Mouse (Mus musculus) lung, embryonic 14.5 days (tissue): ENCODE results near the gene Palld. TPM values are rescaled to one million over a fixed set of nuclear protein-coding genes. Genes with fewer than 3 reads are reported as not detected.

Source experiments
- ATAC-seq: fragments of 200-750 bp; cut with Nextera tagmentation; 2 replicates; pipeline ENCODE4 v1.8.0; 2017; ENCODE audit warnings: mild to moderate bottlenecking, moderate TSS enrichment, moderate library complexity; ENCODE audit not compliant: insufficient read depth
- DNase-seq: peaks from one replicate; pipeline ENCODE4 v3.0.0-alpha.2; 2015
- H3K27ac ChIP-seq: fragments of 300-500 bp; sonication (generic); 2 replicates; pipeline ENCODE4 v1.5.1; 2014; ENCODE audit warnings: low read depth, mild to moderate bottlenecking, moderate library complexity
- H3K27me3 ChIP-seq: fragments of 300-500 bp; sonication (generic); 2 replicates; pipeline ENCODE4 v1.6.1; 2014; ENCODE audit warnings: low read length, control low read depth; ENCODE audit not compliant: insufficient read depth
- H3K36me3 ChIP-seq: fragments of 300-500 bp; sonication (generic); 2 replicates; pipeline ENCODE4 v1.6.1; 2014; ENCODE audit warnings: control low read depth; ENCODE audit not compliant: insufficient read depth
- H3K4me1 ChIP-seq: fragments of 300-500 bp; sonication (generic); 2 replicates; pipeline ENCODE4 v1.6.1; 2014; ENCODE audit warnings: antibody characterized with exemption, control low read depth; ENCODE audit not compliant: insufficient read depth
- H3K4me2 ChIP-seq: fragments of 300-500 bp; sonication (generic); 2 replicates; pipeline ENCODE4 v1.6.1; 2014; ENCODE audit warnings: mild to moderate bottlenecking
- H3K4me3 ChIP-seq: fragments of 300-500 bp; sonication (generic); 2 replicates; pipeline ENCODE4 v1.5.1; 2014; ENCODE audit warnings: low read depth, low read length
- H3K9ac ChIP-seq: fragments of 300-500 bp; sonication (generic); 2 replicates; pipeline ENCODE4 v1.6.1; 2014
- H3K9me3 ChIP-seq: fragments of 300-500 bp; sonication (generic); 2 replicates; pipeline ENCODE4 v1.6.1; 2016; ENCODE audit warnings: low read depth, low read length, control low read depth
- CTCF ChIP-seq: IDR thresholded peaks from 2 replicates; pipeline ENCODE4 v1.5.1; 2016; ENCODE audit warnings: antibody characterized with exemption, low read depth
- WGBS: fragments of 180-500 bp; shearing (Covaris S2); extraction: QIAGEN DNeasy Blood & Tissue Kit; methylation state at CpG from one replicate; pipeline ENCODE4 v1.1.7; 2014; 5-methylcytosine and 5-hydroxymethylcytosine counted together
- polyA plus RNA-seq: library from polyadenylated mRNA; unstranded; fragments of >200 nt; fragmentation: Nextera tagmentation; extraction: Ambion mirVana; gene quantifications from 2 replicates; pipeline ENCODE4 v1.2.1, GENCODE M21; 2014

Palld gene
- polyA plus RNA-seq, 1 experiment from 2014 or later = 85.0 TPM

GRCm38 (mm10) chr8:61868481-61868880, 34.0 kb downstream of the Palld start:
- Histone ChIP-seq H3K27ac (no peak overlapping the region), H3K4me3 (no peak overlapping the region), H3K4me1 (no peaks in the 10 kb centered on the region), H3K4me2 (no peak overlapping the region), H3K9ac (no peak overlapping the region), H3K27me3 (no peaks in the 10 kb centered on the region), H3K36me3 (no peaks in the 10 kb centered on the region), H3K9me3 (no peaks in the 10 kb centered on the region)
- no peak for TF ChIP-seq CTCF
- no peak for ATAC-seq
- 83% methylated on average over 3 of the region's 3 CpGs for WGBS
- no peak for DNase-seq

- no peak for TF ChIP-seq CTCF
- no peak overlapping the region for H3K9ac ChIP-seq
- DNase-seq (no peak), ATAC-seq (no peak)
- no peaks in the 10 kb centered on the region for H3K4me1 ChIP-seq
- no peak overlapping the region for H3K27ac ChIP-seq
- no peaks in the 10 kb centered on the region for H3K27me3 ChIP-seq
- no peaks in the 10 kb centered on the region for H3K36me3 ChIP-seq
- no peaks in the 10 kb centered on the region for H3K9me3 ChIP-seq
- WGBS = 92% methylated on average over 1 of the region's 1 CpGs
- no peak overlapping the region for H3K4me2 ChIP-seq
- no peak overlapping the region for H3K4me3 ChIP-seq
These were observed 35.6 kb downstream of the Palld start for GRCm38 (mm10) chr8:61866920-61867319.

- H3K4me1 ChIP-seq = no peaks in the 10 kb centered on the region
- ATAC-seq (no peak), DNase-seq (no peak)
- no peak overlapping the region for H3K4me2 ChIP-seq
- no peak for TF ChIP-seq CTCF
- H3K9me3 ChIP-seq = no peaks in the 10 kb centered on the region
- H3K36me3 ChIP-seq = no peaks in the 10 kb centered on the region
- WGBS = 78% methylated on average over 7 of the region's 7 CpGs
- H3K27me3 ChIP-seq = no peaks in the 10 kb centered on the region
- H3K9ac ChIP-seq = no peak overlapping the region
- H3K27ac ChIP-seq = no peak overlapping the region
- H3K4me3 ChIP-seq = no peak overlapping the region
These were observed 37.1 kb downstream of the Palld start for GRCm38 (mm10) chr8:61865365-61865764.

- Histone ChIP-seq H3K9ac (no peak overlapping the region), H3K4me1 (no peaks in the 10 kb centered on the region), H3K27ac (no peak overlapping the region), H3K4me3 (no peak overlapping the region), H3K36me3 (no peaks in the 10 kb centered on the region), H3K4me2 (no peak overlapping the region), H3K9me3 (no peaks in the 10 kb centered on the region), H3K27me3 (no peaks in the 10 kb centered on the region)
- ATAC-seq (no peak), DNase-seq (no peak)
- WGBS = 58% methylated on average over 4 of the region's 4 CpGs
- TF ChIP-seq CTCF = no peak
These were observed 51.2 kb downstream of the Palld start for GRCm38 (mm10) chr8:61851270-61851669.

GRCm38 (mm10) chr8:61848581-61849162, 53.8 kb downstream of the Palld start:
- 51% methylated on average over 7 of the region's 7 CpGs for WGBS
- ATAC-seq = no peak
- Histone ChIP-seq H3K9ac (no peak overlapping the region), H3K4me1 (no peaks in the 10 kb centered on the region), H3K27ac (no peak overlapping the region), H3K9me3 (no peaks in the 10 kb centered on the region), H3K36me3 (no peaks in the 10 kb centered on the region), H3K4me2 (no peak overlapping the region), H3K4me3 (no peak overlapping the region), H3K27me3 (no peaks in the 10 kb centered on the region)
- peak; percentile 5 for DNase-seq
- TF ChIP-seq CTCF = no peak

- Histone ChIP-seq H3K4me3 (no peak overlapping the region), H3K4me2 (no peak overlapping the region), H3K4me1 (no peaks in the 10 kb centered on the region), H3K36me3 (no peaks in the 10 kb centered on the region), H3K27ac (no peak overlapping the region), H3K27me3 (no peaks in the 10 kb centered on the region), H3K9ac (no peak overlapping the region), H3K9me3 (no peaks in the 10 kb centered on the region)
- DNase-seq (peak; percentile 44), ATAC-seq (peak; percentile 55)
- TF ChIP-seq CTCF = no peak
- WGBS = 69% methylated on average over 5 of the region's 5 CpGs
These were observed 55.0 kb downstream of the Palld start for GRCm38 (mm10) chr8:61847494-61847893.

- WGBS = 56% methylated on average over 2 of the region's 2 CpGs
- H3K36me3 ChIP-seq = no peaks in the 10 kb centered on the region
- H3K27me3 ChIP-seq = no peaks in the 10 kb centered on the region
- no peak overlapping the region; the same call in 1 of the 2 replicates for H3K27ac ChIP-seq
- no peaks in the 10 kb centered on the region for H3K9me3 ChIP-seq
- ATAC-seq = peak; percentile 56
- H3K4me3 ChIP-seq = no peak overlapping the region
- peak; percentile 39 for DNase-seq
- H3K4me2 ChIP-seq = no peak overlapping the region
- TF ChIP-seq CTCF = no peak
- H3K4me1 ChIP-seq = no peaks in the 10 kb centered on the region
- H3K9ac ChIP-seq = no peak overlapping the region
These were observed 57.5 kb downstream of the Palld start for GRCm38 (mm10) chr8:61844992-61845391.
